Mouse (Mus musculus) spleen, postnatal 36 days (tissue): Measurements from ENCODE around the gene Lrrc4.
A peak's percentile ranks its signal among the peaks of the same experiment; 100 is the strongest.

Experiments
- DNase-seq, 2 experiments: peaks; one replicate each; pipeline ENCODE4 v3.0.0; 2022; ENCODE audit warnings: low spot score in 2 of 2, mixed read lengths in 1 of 2

Lrrc4 gene

DNA sequence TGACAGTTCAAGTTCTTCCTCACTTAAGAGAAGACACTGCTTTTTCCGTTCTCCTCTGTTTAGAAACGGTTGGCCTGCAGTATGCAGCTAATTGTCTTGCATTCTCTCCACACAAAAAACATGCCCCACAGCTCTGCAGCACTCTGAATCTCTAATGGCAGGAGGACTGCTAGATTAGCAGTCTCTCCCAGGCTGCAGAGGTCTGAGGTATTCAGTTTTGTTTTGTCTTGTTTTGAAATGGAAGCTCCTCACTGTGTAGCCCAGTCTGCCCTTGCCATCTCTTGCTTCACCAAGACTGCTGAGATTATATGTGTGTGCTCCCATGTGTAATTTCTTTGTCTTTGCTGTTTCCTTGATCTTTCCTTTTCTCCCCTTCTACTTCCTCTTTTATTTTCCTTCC, 101.9 kb downstream of the Lrrc4 start:
- no peak for DNase-seq

DNA sequence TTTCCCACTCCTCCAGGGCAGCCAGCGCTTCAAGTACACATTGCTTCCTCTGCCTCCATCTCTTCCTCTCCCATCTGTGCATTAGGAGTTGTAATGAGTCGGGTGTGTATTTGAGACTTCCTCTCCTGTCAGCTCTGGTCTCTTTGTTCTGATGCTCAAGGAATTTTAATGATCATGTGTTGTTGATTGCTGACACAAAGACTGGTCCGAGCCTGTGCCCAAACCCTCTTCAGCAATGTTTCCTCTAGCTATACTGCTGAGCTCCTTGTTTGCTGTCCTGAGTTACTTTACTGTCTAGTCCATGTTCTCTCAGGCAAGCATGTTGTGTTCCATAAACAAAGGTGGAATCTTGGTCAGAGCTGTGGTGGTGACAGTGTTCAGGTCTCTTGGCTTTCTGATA, 102.3 kb downstream of the Lrrc4 start:
- DNase-seq: no peak

DNA sequence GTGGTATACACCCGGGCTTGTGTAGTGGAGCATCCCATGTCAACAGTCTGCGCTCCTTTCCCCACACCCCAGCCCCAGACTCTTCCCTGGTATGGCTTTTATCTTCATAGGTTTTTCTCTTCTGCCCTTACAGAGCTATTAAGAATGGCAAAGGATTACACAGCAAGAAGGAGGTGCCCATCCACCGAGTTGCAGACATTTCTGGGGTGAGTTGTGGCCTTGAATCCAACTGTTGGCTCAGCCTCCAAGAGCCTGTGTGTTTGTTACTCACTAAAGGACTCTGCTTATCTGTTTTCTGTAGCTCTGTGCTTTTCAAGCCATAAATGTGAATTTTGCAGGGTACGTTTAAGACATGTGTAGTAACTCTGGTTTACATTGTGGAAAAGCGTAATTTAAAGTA, 106.8 kb downstream of the Lrrc4 start:
- no peak for DNase-seq

DNA sequence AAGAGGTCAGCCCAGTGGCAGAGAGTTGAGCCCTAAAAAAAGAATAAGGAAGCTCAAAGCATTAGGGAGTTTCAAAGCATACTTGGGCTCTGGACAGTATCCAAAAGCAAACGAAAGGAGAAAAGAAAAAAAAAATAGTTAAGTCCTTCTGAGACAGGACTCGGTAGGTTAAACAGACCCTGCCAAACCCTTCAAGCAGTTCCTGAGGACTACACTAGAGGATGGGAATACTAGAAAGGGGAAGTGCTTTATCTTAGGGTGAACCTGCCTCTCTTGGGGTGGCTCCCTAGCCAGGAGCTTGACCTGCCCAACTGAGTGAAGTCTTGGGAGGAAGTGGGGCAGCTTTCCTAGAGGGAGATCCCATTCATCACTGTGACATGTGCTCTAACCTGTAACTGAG, 108.5 kb downstream of the Lrrc4 start:
- no peak for DNase-seq

DNA sequence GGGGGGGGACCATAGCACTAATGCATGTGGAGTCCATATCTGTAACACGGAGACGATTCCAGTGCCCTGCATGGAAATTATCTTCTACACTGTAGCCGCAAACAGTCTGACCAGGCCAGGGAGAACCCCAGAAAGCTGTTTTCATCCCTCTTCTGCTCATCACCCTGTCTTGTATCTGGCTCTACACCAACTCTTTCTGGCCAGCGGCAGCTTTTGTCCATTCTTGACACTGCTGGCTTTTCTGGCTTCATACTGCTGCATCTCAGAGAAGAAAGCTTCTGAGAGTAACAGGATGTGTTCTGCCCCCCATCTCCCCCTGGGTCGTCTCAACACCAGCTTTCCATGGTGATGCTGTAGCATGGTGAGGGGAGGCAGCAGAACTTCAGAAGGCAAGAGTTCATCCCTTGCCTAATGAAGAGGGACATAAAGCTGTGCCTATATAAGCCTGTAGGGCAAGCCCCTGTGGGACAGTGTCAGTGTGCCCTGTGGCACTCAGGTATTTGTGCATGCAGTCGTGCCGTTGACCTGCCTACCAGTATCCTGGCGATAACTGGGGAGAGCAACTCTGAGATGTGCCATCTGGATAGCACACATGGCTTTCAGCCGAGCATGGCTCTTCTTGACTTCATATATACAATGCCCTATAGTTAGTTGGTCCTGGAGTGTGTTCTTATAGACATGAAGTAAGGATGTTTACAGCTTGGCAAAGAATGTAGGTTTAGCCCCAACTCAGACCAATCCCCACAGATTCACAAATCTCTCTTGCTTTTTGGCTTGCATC, 111.0 kb downstream of the Lrrc4 start:
- no peak for DNase-seq

DNA sequence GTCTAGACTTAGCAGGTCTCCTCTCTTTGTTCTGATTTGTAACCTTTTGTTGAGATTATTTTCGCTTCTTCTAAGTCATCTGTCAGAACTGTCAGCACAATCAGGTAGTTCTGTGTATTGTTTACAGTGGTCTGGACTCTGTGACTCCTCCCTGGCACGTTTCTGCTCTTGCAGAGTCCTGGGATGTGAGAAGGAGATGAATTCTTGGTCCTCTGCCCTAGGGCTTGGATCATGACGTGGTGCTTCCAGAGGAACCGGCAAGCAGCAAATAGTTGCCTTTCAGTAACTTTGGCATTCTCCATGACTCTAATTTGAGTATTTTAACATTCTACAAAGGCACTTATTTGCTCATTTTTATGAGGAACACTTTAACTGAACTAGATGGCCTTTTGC, 113.7 kb downstream of the Lrrc4 start:
- no peak for DNase-seq

DNA sequence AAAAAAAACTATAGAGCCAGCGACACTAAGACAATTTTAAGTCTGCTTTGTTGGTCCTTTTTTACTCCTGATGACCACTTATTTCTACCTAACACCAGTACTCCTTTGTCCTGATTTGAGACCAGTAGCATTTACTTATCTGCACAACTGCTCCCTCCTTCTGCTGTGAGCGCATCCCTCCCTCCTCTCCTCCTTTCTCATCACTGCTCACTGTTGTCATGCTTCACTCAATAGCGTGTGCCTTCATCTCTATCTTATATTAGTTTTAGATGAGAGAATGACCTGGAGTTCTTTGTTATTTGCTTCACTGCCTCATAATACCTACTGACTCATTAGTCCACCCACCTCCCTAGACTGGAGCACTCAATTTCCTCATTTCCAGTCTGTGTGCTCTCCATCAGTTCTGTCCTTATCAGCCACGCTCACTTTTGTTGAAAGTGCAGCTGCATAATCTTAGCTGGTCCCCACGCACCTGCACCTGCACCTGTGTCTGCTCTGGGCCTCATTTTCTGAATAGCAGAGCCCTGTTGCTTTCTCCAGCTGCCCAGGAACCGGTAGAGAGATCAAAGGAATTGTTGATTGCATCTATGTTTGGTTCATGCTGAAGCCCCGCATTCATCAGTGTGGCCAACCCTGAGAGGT, 114.2 kb downstream of the Lrrc4 start:
- no peak for DNase-seq

DNA sequence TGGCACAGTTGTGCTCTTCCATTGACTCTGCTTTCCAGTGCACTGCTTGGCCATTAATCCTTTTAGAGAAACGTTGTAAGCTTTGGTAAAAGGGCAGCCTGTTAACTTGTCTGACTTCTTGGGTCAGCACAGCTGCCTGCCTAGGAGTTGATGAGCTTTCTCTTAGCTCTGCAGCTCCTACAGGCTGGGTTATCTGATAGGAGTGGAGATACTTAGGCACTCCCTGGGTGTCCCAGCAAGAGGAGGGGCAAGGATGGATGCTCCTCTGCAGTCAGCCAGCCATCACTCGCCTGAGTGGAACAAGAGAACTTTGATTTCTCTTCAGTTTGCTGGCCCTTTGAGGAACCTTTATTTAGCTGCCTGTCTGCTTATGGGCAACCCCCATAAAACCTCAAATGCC, 121.5 kb downstream of the Lrrc4 start:
- no peak for DNase-seq

DNA sequence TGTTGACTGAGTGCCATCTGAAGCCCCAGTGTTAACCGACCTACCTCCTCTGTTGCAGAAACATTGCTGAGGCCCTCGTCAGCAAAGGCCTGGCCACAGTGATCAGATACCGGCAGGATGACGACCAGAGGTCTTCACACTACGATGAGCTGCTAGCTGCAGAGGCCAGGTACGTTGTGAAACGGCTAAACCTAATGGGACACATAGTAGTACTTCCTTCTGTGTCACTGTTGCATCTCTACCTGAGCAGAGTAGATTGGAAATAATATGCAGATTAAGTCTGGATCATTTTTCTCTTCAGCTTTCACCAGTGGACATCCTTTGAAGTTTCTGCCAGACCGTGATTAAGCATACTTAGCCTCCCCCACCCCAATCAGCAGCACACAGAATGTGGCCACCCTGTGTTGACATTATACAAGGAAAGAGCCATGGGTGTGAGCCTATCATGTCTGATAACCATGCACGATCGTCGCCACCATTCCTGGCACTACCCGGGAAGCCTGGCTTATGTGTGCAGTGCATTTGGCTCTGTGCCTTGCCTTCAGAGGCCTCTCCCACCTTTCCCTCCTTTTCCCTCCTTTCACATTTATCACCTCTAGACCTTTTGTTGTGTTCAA, 124.5 kb downstream of the Lrrc4 start:
- peak; percentile 15 to 46 for DNase-seq

DNA sequence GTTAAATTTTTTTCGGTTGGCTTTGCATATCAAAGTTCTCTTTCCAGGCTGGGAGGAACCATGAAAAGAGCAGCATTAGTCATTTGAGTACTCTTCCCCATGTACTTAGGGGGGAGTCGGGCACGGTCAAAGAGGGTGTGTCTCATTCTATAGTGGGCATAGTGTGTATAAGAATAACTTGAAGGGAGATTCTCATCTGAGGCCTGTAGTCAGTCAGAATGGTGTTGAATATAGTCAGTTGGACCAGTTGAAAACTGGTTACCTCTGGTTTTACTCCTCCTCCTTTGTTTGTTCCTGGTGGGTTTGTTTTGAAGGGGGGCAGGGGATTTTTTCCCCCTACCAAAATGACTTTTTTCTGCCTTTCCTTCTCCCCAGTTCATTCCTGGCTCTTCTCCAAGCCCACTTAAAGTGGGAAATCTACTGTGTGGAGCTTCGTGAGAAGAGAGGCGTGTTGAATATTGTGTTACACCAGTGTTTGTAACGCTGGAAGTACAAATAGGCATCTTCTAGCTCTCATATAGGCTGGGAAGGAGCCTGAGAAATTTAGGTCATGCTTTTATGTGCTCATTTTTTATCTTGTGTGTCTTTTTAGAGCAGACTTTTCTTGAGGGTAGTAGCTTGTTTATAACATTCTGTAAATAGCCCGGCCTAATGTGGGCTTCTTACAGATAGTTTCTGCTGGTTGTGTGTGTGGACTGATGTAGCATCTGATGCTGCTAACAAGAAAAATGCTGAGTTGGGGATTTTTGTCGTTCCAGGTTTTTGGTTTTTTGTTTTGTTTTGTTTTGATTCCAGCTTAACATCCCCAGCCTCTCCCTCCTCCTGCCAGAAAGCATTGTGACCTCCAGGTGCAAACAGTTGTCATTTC, 125.2 kb downstream of the Lrrc4 start:
- no peak for DNase-seq

DNA sequence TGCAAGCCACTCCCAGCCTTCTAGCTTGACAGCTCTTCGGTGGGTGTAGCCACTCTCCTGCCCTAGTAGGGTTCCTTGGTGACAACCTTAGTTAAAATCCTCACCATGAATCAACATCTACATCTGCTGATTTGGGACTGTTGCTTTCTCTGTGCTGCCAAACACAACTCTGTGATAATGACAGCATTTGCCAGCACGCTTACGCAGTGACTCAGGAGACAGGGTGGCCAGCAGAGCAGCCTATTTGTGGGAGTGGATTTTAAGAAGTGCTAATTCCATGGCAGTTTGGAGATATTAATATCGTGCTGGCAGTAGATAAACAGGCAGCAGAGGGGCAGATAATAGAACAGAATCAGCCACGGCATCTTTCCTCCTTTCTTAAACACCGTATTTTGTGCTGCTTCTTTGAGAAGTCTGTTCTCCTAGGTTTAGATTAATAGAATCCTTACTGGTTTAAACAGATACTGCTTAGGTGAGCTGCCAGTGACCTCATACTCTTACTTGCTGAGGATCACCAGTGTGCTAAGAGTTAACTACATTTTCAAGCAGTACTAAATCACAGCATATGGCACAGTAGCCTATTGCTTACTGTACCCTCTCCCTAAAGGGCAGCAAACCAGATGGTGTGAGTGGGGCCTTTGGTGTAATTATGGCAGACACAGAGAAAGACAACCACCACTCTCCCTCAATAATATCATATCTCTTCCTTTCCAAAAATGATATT, 126.0 kb downstream of the Lrrc4 start:
- DNase-seq: peak in 1 of 2 experiments; percentile 2

DNA sequence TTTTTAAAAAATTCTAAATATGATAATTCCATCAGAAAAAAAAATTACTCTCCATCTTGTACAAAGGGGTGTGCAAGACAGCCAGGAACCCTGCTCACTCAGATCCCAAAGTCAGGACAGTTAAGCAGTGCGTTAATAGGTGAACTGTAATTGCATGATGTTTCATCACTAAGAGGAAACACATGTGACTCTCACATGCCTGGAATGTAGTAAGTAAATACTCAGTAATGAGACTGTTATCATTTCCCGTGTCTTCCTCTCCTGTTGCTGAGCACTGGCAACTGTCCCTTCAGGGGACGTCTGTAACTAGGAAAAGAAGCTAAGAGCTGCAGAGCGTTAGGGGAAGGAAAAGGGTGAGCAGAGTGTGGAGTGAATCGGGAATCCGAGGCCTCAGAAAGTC, 126.9 kb downstream of the Lrrc4 start:
- no peak for DNase-seq

DNA sequence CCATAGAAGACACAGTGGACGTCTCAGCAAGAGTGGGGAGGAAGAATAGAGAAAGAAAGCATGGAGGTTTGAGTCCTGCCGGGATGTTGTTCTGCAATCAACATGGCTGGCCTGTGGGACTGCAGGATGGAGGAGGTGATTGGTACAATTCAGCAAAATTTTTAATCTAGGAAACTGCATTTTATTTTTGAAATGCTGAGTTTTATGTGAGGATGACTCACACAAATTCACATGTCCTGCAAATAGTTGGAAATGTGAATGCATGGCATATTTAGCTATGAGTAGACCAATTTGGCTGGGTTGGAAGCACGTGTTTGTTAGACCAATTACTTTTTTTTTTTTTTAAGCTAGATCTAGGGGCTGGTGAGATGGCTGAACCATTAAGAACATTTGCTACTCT, 134.3 kb downstream of the Lrrc4 start:
- DNase-seq: no peak

DNA sequence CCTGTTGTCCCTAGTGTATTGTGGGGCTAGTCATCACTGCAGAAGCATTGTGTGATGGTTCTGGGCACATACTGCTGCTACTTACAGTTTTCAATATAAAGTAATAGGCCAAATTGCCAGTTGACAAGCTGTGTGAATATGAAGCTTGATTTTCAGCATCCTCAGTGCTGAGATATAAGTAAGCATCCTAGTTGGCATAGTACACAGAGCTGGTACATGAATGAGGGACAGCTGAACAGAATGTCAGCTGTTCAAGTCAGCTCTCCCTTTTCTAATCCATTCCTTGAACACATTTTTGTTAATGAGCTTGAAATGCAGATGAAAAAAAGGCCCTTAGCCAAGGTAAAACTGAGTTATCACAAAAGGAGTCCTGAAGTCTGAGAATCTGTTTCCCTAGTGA, 138.9 kb downstream of the Lrrc4 start:
- DNase-seq: no peak

DNA sequence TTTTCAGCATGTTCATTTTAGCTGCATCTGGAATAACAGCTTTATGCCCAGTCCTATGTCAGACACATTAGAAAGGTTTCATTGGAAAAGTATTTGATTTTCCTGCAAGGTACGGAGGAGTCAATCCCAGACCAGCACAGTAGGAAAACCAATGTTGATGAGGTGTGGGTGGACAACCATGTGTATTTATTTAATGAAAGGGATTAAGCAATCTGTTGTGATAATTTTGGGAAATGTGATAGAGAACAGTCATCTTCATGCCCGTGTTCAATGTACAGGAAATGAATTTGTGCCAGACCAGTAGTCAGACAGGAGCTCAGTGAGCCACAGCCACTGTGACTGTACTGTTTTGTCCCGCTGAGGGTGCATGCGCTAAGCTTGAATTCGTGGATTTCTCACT, 143.8 kb downstream of the Lrrc4 start:
- no peak for DNase-seq

DNA sequence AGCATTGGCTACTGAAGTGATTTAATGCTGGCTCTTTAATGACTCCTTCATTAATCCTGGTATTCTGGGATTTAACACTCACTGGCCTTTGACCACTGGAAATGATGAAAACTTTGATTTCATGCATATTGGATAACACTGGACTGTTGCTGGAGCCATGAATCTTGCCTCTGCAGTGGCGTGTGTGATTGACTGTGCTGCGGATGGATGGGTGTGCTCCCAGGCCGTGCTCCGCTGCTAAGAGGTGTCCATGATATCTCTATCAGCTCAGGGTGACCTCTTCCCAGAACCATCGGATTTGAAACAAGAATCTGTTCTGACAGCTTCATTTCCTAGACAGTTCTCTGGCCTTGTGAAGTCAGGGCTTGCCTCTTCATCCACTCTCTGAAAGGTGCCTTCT, 145.8 kb downstream of the Lrrc4 start:
- DNase-seq: no peak

DNA sequence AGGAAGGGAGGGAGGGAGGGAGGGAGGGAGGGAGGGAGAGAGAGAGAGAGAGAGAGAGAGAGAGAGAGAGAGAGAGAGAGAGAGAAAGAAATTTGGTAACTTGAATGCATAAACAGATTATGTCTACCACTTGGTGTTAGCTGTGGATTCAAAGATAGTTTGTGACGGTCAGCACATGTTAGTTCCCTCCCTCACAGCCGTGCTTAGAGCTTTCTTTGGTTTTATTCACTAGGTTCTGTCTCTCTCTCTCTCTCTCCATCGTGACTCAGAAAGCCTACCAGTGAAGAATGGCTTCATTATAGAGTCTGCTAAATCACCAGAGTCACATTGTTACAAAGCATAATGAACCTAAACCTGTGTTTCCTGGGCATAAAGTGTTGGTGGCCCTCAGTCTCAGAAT, 146.5 kb downstream of the Lrrc4 start:
- DNase-seq: no peak

DNA sequence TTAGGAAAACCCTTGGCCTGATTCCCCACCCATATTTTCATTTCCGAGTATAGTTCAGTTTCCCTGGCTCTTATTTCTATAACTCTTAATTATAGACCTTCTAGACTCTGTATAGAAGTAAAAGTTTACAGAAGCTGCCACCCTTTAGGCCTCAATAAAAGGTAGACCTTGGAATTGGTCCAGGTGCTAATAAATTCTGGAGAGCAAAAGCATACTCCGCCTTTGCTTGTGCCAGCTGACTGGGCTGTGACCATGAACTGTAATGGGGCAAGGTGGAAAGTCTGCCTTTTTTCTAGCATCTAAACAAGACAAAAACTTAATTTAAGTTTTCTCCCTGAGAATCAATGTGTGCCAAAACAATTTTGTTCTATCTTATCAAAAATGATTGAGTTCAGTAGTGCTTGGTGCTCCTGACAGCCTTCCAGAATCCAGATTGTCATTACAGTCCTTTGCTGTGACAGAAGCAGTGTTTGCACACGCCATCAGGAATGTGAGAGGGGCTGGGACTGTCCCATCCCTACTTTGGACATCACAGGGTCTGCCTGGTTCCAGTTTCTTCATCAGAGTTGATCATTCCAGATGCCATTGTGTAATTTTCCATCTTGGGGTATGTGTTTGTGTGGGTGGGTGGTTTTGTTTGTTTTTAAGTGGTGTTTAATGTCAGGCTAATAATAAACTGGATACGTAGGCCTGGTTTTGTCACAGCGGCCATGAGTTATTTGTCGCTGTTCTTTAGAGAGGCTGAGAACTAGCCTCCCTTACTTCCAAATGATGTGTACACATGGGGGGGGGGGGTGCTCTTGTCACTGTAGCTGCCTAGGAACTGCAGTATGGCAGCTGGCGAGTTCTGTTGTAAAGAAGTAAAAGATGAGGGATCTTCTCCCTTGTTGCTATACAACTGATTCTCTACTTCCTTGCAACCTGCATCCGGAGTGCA, 149.8 kb downstream of the Lrrc4 start:
- no peak for DNase-seq

DNA sequence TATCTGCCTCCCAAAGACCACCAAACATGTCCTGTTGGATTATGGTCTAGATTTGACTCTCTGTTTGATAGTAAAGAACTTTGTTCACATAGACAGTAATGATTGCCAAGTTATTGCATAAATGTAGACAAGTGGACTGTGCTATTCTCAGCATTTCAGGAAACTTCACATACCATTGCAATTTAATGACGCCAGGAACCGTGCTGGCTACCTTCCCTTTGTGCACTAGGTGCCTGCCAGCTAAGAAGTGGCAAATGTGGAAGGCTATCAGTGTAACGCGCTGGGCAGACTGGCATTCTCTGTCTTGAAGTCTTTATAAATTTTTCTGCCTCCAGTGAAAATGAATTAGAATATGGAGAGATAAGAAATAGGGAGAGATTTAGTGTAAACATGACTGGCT, 151.0 kb downstream of the Lrrc4 start:
- DNase-seq: no peak

DNA sequence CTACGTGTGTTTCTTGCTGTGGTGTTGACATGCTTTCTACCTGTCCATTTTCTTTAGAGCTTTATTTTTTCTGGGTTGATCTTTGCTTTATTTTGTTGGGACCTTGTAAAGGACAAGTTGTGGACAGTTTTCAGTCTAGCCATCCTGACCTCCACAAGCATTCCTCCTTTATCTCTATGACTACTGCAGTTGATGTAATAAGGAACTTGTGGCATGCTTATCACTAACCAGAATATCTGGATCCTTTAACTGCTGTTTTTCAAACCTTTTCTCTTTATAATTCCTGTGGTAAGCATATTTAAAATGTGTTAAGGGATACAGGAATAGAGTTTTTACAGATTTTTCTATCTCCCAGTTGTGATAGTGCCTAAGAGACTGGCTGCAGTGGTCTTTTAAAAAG, 152.7 kb downstream of the Lrrc4 start:
- no peak for DNase-seq
